Mouse (Mus musculus): ENCODE measurements around the gene Nufip1. TPM values are rescaled to one million over a fixed set of nuclear protein-coding genes. Genes with fewer than 3 reads are reported as not detected.
A peak's percentile ranks its signal among the peaks of the same experiment; 100 is the strongest.

Gene Nufip1
- polyA plus RNA-seq, 1 experiment: 11.7 TPM

GRCm38 (mm10) chr14:76127311-76127710, 16.6 kb downstream of the Nufip1 start:
- H3K4me3 ChIP-seq (ENCODE audit: insufficient read depth, low read length): no peak overlapping the region
- no peaks in the 10 kb centered on the region for H3K4me1 ChIP-seq (ENCODE audit: control insufficient read depth, insufficient read depth, low read length)
- no peak overlapping the region for H3K27ac ChIP-seq (ENCODE audit: insufficient read depth, low read length)
- TF ChIP-seq CTCF (IDR thresholded peaks at IDR 0.05; ENCODE audit: borderline replicate concordance, insufficient read depth, low read length): no peak
- no peak for TF ChIP-seq POLR2A (IDR thresholded peaks at IDR 0.05; ENCODE audit: low read depth, low read length)

- TF ChIP-seq CTCF (IDR thresholded peaks at IDR 0.05; ENCODE audit: borderline replicate concordance, insufficient read depth, low read length) (no peak), POLR2A (IDR thresholded peaks at IDR 0.05; ENCODE audit: low read depth, low read length) (no peak)
- no peaks in the 10 kb centered on the region for H3K4me1 ChIP-seq (ENCODE audit: control insufficient read depth, insufficient read depth, low read length)
- H3K4me3 ChIP-seq (ENCODE audit: insufficient read depth, low read length): no peak overlapping the region
- H3K27ac ChIP-seq (ENCODE audit: insufficient read depth, low read length): no peak overlapping the region
Observed at GRCm38 (mm10) chr14:76128174-76128573, 17.5 kb downstream of the Nufip1 start.

- Histone ChIP-seq H3K27ac (ENCODE audit: insufficient read depth, low read length) (no peak overlapping the region), H3K4me3 (ENCODE audit: insufficient read depth, low read length) (no peak overlapping the region), H3K4me1 (ENCODE audit: control insufficient read depth, insufficient read depth, low read length) (no peaks in the 10 kb centered on the region)
- TF ChIP-seq POLR2A (IDR thresholded peaks at IDR 0.05; ENCODE audit: low read depth, low read length): no peak
- TF ChIP-seq CTCF (IDR thresholded peaks at IDR 0.05; ENCODE audit: borderline replicate concordance, insufficient read depth, low read length): no peak
Observed at GRCm38 (mm10) chr14:76134975-76135374, 24.3 kb downstream of the Nufip1 start.

GRCm38 (mm10) chr14:76145248-76145647, 34.6 kb downstream of the Nufip1 start:
- H3K4me1 ChIP-seq (ENCODE audit: control insufficient read depth, insufficient read depth, low read length): peaks cover 2% of the 10 kb centered on the region; the same call in 1 of the 2 replicates
- TF ChIP-seq CTCF (IDR thresholded peaks at IDR 0.05; ENCODE audit: borderline replicate concordance, insufficient read depth, low read length): no peak
- TF ChIP-seq POLR2A (IDR thresholded peaks at IDR 0.05; ENCODE audit: low read depth, low read length): no peak
- H3K27ac ChIP-seq (ENCODE audit: insufficient read depth, low read length): no peak overlapping the region
- H3K4me3 ChIP-seq (ENCODE audit: insufficient read depth, low read length): no peak overlapping the region

- Histone ChIP-seq H3K4me1 (ENCODE audit: control insufficient read depth, insufficient read depth, low read length) (peaks cover 5% of the 10 kb centered on the region; the same call in 1 of the 2 replicates), H3K4me3 (ENCODE audit: insufficient read depth, low read length) (no peak overlapping the region), H3K27ac (ENCODE audit: insufficient read depth, low read length) (no peak overlapping the region)
- TF ChIP-seq POLR2A (IDR thresholded peaks at IDR 0.05; ENCODE audit: low read depth, low read length) (no peak), CTCF (IDR thresholded peaks at IDR 0.05; ENCODE audit: borderline replicate concordance, insufficient read depth, low read length) (no peak)
Observed at GRCm38 (mm10) chr14:76145868-76146267, 35.2 kb downstream of the Nufip1 start.

GRCm38 (mm10) chr14:76147061-76147460, 36.4 kb downstream of the Nufip1 start:
- Histone ChIP-seq H3K27ac (ENCODE audit: insufficient read depth, low read length) (no peak overlapping the region), H3K4me1 (ENCODE audit: control insufficient read depth, insufficient read depth, low read length) (peaks cover 5% of the 10 kb centered on the region; the same call in 1 of the 2 replicates), H3K4me3 (ENCODE audit: insufficient read depth, low read length) (no peak overlapping the region)
- TF ChIP-seq CTCF (IDR thresholded peaks at IDR 0.05; ENCODE audit: borderline replicate concordance, insufficient read depth, low read length): no peak
- no peak for TF ChIP-seq POLR2A (IDR thresholded peaks at IDR 0.05; ENCODE audit: low read depth, low read length)

- Histone ChIP-seq H3K27ac (ENCODE audit: insufficient read depth, low read length) (no peak overlapping the region), H3K4me1 (ENCODE audit: control insufficient read depth, insufficient read depth, low read length) (peaks cover 5% of the 10 kb centered on the region; the same call in 1 of the 2 replicates), H3K4me3 (ENCODE audit: insufficient read depth, low read length) (no peak overlapping the region)
- TF ChIP-seq POLR2A (IDR thresholded peaks at IDR 0.05; ENCODE audit: low read depth, low read length) (no peak), CTCF (IDR thresholded peaks at IDR 0.05; ENCODE audit: borderline replicate concordance, insufficient read depth, low read length) (no peak)
Observed at GRCm38 (mm10) chr14:76148294-76148693, 37.6 kb downstream of the Nufip1 start.

- no peak for TF ChIP-seq CTCF (IDR thresholded peaks at IDR 0.05; ENCODE audit: borderline replicate concordance, insufficient read depth, low read length)
- TF ChIP-seq POLR2A (IDR thresholded peaks at IDR 0.05; ENCODE audit: low read depth, low read length): no peak
- Histone ChIP-seq H3K4me3 (ENCODE audit: insufficient read depth, low read length) (peak overlapping the region; percentile 2; the same call in 1 of the 2 replicates), H3K27ac (ENCODE audit: insufficient read depth, low read length) (no peak overlapping the region), H3K4me1 (ENCODE audit: control insufficient read depth, insufficient read depth, low read length) (peaks cover 5% of the 10 kb centered on the region; the same call in 1 of the 2 replicates)
Observed at GRCm38 (mm10) chr14:76149531-76150179, 39.0 kb downstream of the Nufip1 start.

- H3K27ac ChIP-seq (ENCODE audit: insufficient read depth, low read length): no peak overlapping the region
Observed at GRCm38 (mm10) chr14:76150499-76150898, 39.8 kb downstream of the Nufip1 start.

GRCm38 (mm10) chr14:76151011-76151410, 40.3 kb downstream of the Nufip1 start:
- TF ChIP-seq POLR2A (IDR thresholded peaks at IDR 0.05; ENCODE audit: low read depth, low read length) (no peak), CTCF (IDR thresholded peaks at IDR 0.05; ENCODE audit: borderline replicate concordance, insufficient read depth, low read length) (no peak)
- Histone ChIP-seq H3K4me1 (ENCODE audit: control insufficient read depth, insufficient read depth, low read length) (peaks cover 3% of the 10 kb centered on the region; the same call in 1 of the 2 replicates), H3K4me3 (ENCODE audit: insufficient read depth, low read length) (no peak overlapping the region), H3K27ac (ENCODE audit: insufficient read depth, low read length) (no peak overlapping the region)

More at GRCm38 (mm10) chr14:76150499-76150898, 39.8 kb downstream of the Nufip1 start:
- TF ChIP-seq POLR2A (IDR thresholded peaks at IDR 0.05; ENCODE audit: low read depth, low read length) (no peak), CTCF (IDR thresholded peaks at IDR 0.05; ENCODE audit: borderline replicate concordance, insufficient read depth, low read length) (no peak)
- no peak overlapping the region for H3K4me3 ChIP-seq (ENCODE audit: insufficient read depth, low read length)
- peaks cover 5% of the 10 kb centered on the region; the same call in 1 of the 2 replicates for H3K4me1 ChIP-seq (ENCODE audit: control insufficient read depth, insufficient read depth, low read length)

Measured in embryonic fibroblast, embryonic 13.5 days (primary cell).